ENCODE assay signal across 8 mouse cellular contexts in the genomic region with DNA sequence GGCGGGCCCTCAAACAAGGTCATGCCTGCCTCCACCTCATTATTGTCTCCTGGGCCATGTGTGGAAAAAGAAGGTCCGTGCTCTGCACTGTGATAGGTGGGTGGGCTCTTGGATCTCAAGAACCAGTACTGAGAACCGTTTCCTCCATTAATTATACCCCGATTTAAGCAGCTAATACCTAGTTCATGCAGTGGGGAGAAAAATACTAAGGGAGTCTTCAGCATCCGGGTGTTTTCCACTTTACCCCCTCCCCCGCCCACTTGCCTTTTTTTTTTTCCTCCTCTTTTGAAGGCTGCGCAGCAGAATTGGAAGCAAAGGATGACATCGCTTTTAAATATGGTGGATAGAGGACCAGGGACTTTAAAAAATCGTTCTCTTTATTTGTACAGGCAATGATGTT. TPM values are rescaled to one million over a fixed set of nuclear protein-coding genes. Genes with fewer than 3 reads are reported as not detected.
A peak's percentile ranks its signal among the peaks of the same experiment; 100 is the strongest.
DNase-seq lines count a peak whose midpoint lies in the region; ATAC-seq and TF ChIP-seq lines count a peak whose summit lies in the region.

No protein-coding gene starts in this region.

- DNase-seq in lung, embryonic 14.5 days: peak; percentile 40
- DNase-seq in lung, adult 18-20 months: no peak
- DNase-seq in embryonic facial prominence, embryonic 10.5 days (ENCODE audit: low spot score): peak; percentile 19
- DNase-seq in neural tube, embryonic 10.5 days (ENCODE audit: extremely low spot score, low spot score): peak; percentile 20
- no peak for DNase-seq in layer of hippocampus, adult 11-12 months (ENCODE audit: low spot score)

- ATAC-seq in lung, embryonic 14.5 days (ENCODE audit: insufficient read depth): peak; percentile 35
- ATAC-seq in activated CD4-positive, CD25-positive, alpha-beta regulatory T cell, adult 4 months: peak; percentile 16
- peak; percentile 40 for ATAC-seq in inflammation-experienced regulatory T-cells, adult 6 months
- ATAC-seq in megakaryocyte-erythroid progenitor cell, adult 5-6 weeks (replicated peaks; ENCODE audit: low FRiP score, low TSS enrichment, poor library complexity, severe bottlenecking): no peak; the same call in 1 of the 2 replicates

- H3K9ac ChIP-seq in lung, embryonic 14.5 days: peak overlapping the region; percentile 71

- 12% methylated on average over 9 of the region's 9 CpGs for WGBS in lung, embryonic 14.5 days
- 26% methylated on average over 9 of the region's 9 CpGs for WGBS in embryonic facial prominence, embryonic 10.5 days

- H3K4me2 ChIP-seq in lung, embryonic 14.5 days: peak overlapping the region; percentile 87

- H3K4me3 ChIP-seq in lung, embryonic 14.5 days (ENCODE audit: low read depth, low read length): peak overlapping the region; percentile 81
- H3K4me3 ChIP-seq in embryonic facial prominence, embryonic 10.5 days: peak overlapping the region; percentile 72

- no peaks in the 10 kb centered on the region for H3K9me3 ChIP-seq in lung, embryonic 14.5 days (ENCODE audit: low read depth, low read length)
- H3K9me3 ChIP-seq in embryonic facial prominence, embryonic 10.5 days: no peaks in the 10 kb centered on the region

- 0 out of 2 replicates have a peak overlapping the region, but pooled peaks have one; percentile 30 for H3K27ac ChIP-seq in lung, embryonic 14.5 days (ENCODE audit: low read depth)
- H3K27ac ChIP-seq in embryonic facial prominence, embryonic 10.5 days (replicated peaks): peak overlapping the region; percentile 86

- H3K27me3 ChIP-seq in lung, embryonic 14.5 days (ENCODE audit: insufficient read depth, low read length): no peaks in the 10 kb centered on the region
- H3K27me3 ChIP-seq in embryonic facial prominence, embryonic 10.5 days (replicated peaks; ENCODE audit: low read depth, poor library complexity, severe bottlenecking): no peaks in the 10 kb centered on the region

- no peak for TF ChIP-seq CTCF in lung, embryonic 14.5 days (IDR thresholded peaks at IDR 0.05; ENCODE audit: low read depth)

- 0 out of 2 replicates have a peak, but pooled peaks cover 5% of the 10 kb centered on the region for H3K4me1 ChIP-seq in lung, embryonic 14.5 days (ENCODE audit: insufficient read depth)
- peaks cover 19% of the 10 kb centered on the region for H3K4me1 ChIP-seq in embryonic facial prominence, embryonic 10.5 days

- peaks cover 11% of the 10 kb centered on the region for H3K36me3 ChIP-seq in lung, embryonic 14.5 days (ENCODE audit: insufficient read depth)
- H3K36me3 ChIP-seq in embryonic facial prominence, embryonic 10.5 days (replicated peaks): peaks cover 19% of the 10 kb centered on the region

RNA-seq across cellular contexts. Expression of gene Gabarapl1, which starts 1.1 kb away (rescaled TPM):
- 12.4 and 12.5 TPM in 2 replicates for polyA plus RNA-seq in lung, embryonic 14.5 days (2014; fragmentation: Nextera tagmentation; extraction: Ambion mirVana)
- polyA plus RNA-seq in activated CD4-positive, CD25-positive, alpha-beta regulatory T cell, adult 4 months (2017; shearing (Covaris generic)): 1 to 10 TPM; 4.5 to 8.8 TPM
- 44.9 and 46.5 TPM in 2 replicates for polyA plus RNA-seq in embryonic facial prominence, embryonic 10.5 days (2016; fragmentation: Nextera tagmentation; extraction: Ambion mirVana)
- polyA plus RNA-seq in inflammation-experienced regulatory T-cells, adult 6 months (2017; shearing (Covaris generic)): 10 to 100 TPM in 1 of 3 experiments, 1 to 10 TPM in 2; 8.0 to 10.5 (median 8.1) TPM
- 43.0 and 58.9 TPM in 2 replicates for total RNA-seq in megakaryocyte-erythroid progenitor cell, adult 5-6 weeks (2014; fragmentation: Nextera tagmentation)
- total RNA-seq in megakaryocyte-erythroid progenitor cell, adult 5-6 weeks (2017): 68.8 and 97.4 TPM in 2 replicates

RNA-seq across cellular contexts. Expression of gene Tmem52b, which starts 21.7 kb away (rescaled TPM):
- 0.47 and 0.55 TPM in 2 replicates for polyA plus RNA-seq in lung, embryonic 14.5 days (2014; fragmentation: Nextera tagmentation; extraction: Ambion mirVana)
- not detected for polyA plus RNA-seq in activated CD4-positive, CD25-positive, alpha-beta regulatory T cell, adult 4 months (2017; shearing (Covaris generic))
- not detected in 2 replicates for polyA plus RNA-seq in embryonic facial prominence, embryonic 10.5 days (2016; fragmentation: Nextera tagmentation; extraction: Ambion mirVana)
- not detected for polyA plus RNA-seq in inflammation-experienced regulatory T-cells, adult 6 months (2017; shearing (Covaris generic))
- total RNA-seq in megakaryocyte-erythroid progenitor cell, adult 5-6 weeks (2014; fragmentation: Nextera tagmentation): not detected in 2 replicates
- not detected in 2 replicates for total RNA-seq in megakaryocyte-erythroid progenitor cell, adult 5-6 weeks (2017)

RNA-seq across cellular contexts. Expression of gene Olr1, which starts 27.1 kb away (rescaled TPM):
- 0.18 and 0.21 TPM in 2 replicates for polyA plus RNA-seq in lung, embryonic 14.5 days (2014; fragmentation: Nextera tagmentation; extraction: Ambion mirVana)
- polyA plus RNA-seq in activated CD4-positive, CD25-positive, alpha-beta regulatory T cell, adult 4 months (2017; shearing (Covaris generic)): under 1 TPM in 1 of 2 experiments, not detected in 1; 0.12 TPM
- polyA plus RNA-seq in embryonic facial prominence, embryonic 10.5 days (2016; fragmentation: Nextera tagmentation; extraction: Ambion mirVana): 0.06 TPM in 1 of 2 replicates, not detected in the other
- polyA plus RNA-seq in inflammation-experienced regulatory T-cells, adult 6 months (2017; shearing (Covaris generic)): under 1 TPM in 1 of 3 experiments, not detected in 2; 0.25 TPM
- not detected in 2 replicates for total RNA-seq in megakaryocyte-erythroid progenitor cell, adult 5-6 weeks (2014; fragmentation: Nextera tagmentation)
- 0.30 and 4.9 TPM in 2 replicates for total RNA-seq in megakaryocyte-erythroid progenitor cell, adult 5-6 weeks (2017)

RNA-seq across cellular contexts. Expression of gene Klre1, which starts 43.6 kb away (rescaled TPM):
- polyA plus RNA-seq in lung, embryonic 14.5 days (2014; fragmentation: Nextera tagmentation; extraction: Ambion mirVana): not detected in 2 replicates
- not detected for polyA plus RNA-seq in activated CD4-positive, CD25-positive, alpha-beta regulatory T cell, adult 4 months (2017; shearing (Covaris generic))
- not detected in 2 replicates for polyA plus RNA-seq in embryonic facial prominence, embryonic 10.5 days (2016; fragmentation: Nextera tagmentation; extraction: Ambion mirVana)
- polyA plus RNA-seq in inflammation-experienced regulatory T-cells, adult 6 months (2017; shearing (Covaris generic)): under 1 TPM in 1 of 3 experiments, not detected in 2; 0.23 TPM
- total RNA-seq in megakaryocyte-erythroid progenitor cell, adult 5-6 weeks (2014; fragmentation: Nextera tagmentation): 0.30 and 1.1 TPM in 2 replicates
- total RNA-seq in megakaryocyte-erythroid progenitor cell, adult 5-6 weeks (2017): 0.53 and 5.0 TPM in 2 replicates

RNA-seq across cellular contexts. Expression of gene Klrd1, which starts 57.5 kb away (rescaled TPM):
- not detected in 2 replicates for polyA plus RNA-seq in lung, embryonic 14.5 days (2014; fragmentation: Nextera tagmentation; extraction: Ambion mirVana)
- polyA plus RNA-seq in activated CD4-positive, CD25-positive, alpha-beta regulatory T cell, adult 4 months (2017; shearing (Covaris generic)): under 1 TPM in 1 of 2 experiments, not detected in 1; 0.70 TPM
- polyA plus RNA-seq in embryonic facial prominence, embryonic 10.5 days (2016; fragmentation: Nextera tagmentation; extraction: Ambion mirVana): not detected in 2 replicates
- polyA plus RNA-seq in inflammation-experienced regulatory T-cells, adult 6 months (2017; shearing (Covaris generic)): 1 to 10 TPM in 1 of 3 experiments, under 1 TPM in 1, not detected in 1; 0.66 to 7.8 TPM
- total RNA-seq in megakaryocyte-erythroid progenitor cell, adult 5-6 weeks (2014; fragmentation: Nextera tagmentation): 2.0 TPM in 1 of 2 replicates, not detected in the other
- total RNA-seq in megakaryocyte-erythroid progenitor cell, adult 5-6 weeks (2017): 7.4 and 28.4 TPM in 2 replicates

Comparison
In these comparisons a context has a peak if more than half of its experiments do, and no peak if none do; other contexts are left out.
1. DNase-seq: peak in lung, embryonic 14.5 days (single experiment), embryonic facial prominence, embryonic 10.5 days (single experiment) and neural tube, embryonic 10.5 days (single experiment); none in lung, adult 18-20 months (0 of 2) and layer of hippocampus, adult 11-12 months (single experiment).